Mouse (Mus musculus): ENCODE results near the gene Rab38. TPM values are rescaled to one million over a fixed set of nuclear protein-coding genes. Genes with fewer than 3 reads are reported as not detected.

Gene Rab38
- total and polyA plus RNA-seq, 3 experiments, result not detected

- Histone ChIP-seq H3K27me3 (replicated peaks) (no peaks in the 10 kb centered on the region), H3K79me2 (replicated peaks; ENCODE audit: control insufficient read depth, extremely low read depth, insufficient read depth, poor library complexity, severe bottlenecking) (no peaks in the 10 kb centered on the region), H3K9ac (ENCODE audit: insufficient read depth, low read depth) (no peak overlapping the region), H3K27ac (ENCODE audit: insufficient read depth, low read depth) (no peak overlapping the region), H3K9me3 (replicated peaks; ENCODE audit: low read length) (no peaks in the 10 kb centered on the region), H3K4me2 (ENCODE audit: insufficient read depth, low read depth, poor library complexity, severe bottlenecking) (no peak overlapping the region), H3K4me3 (replicated peaks in 1 of 3; ENCODE audit: low read depth in 2 of 3, low read length in 2 of 3, poor library complexity in 1 of 3) (no peak overlapping the region), H3K36me3 (replicated peaks in 1 of 2; ENCODE audit: control insufficient read depth in 1 of 2, insufficient read depth in 1 of 2, low read length in 1 of 2) (no peaks in the 10 kb centered on the region), H3K4me1 (ENCODE audit: control insufficient read depth in 1 of 2, insufficient read depth in 2 of 2) (no peaks in the 10 kb centered on the region)
- no peak for TF ChIP-seq KAT2A (IDR thresholded peaks at IDR 0.05; ENCODE audit: insufficient replicate concordance, low read length)
- TF ChIP-seq TBP (conservative IDR thresholded peaks at IDR 0.05; ENCODE audit: low read depth, low read length), result no peak
- no peak for TF ChIP-seq MXI1 (IDR thresholded peaks at IDR 0.05; ENCODE audit: low read depth, low read length)
- TF ChIP-seq TCF12 (IDR thresholded peaks at IDR 0.05; ENCODE audit: low read depth, low read length), result no peak
- no peak for TF ChIP-seq NRF1 (IDR thresholded peaks at IDR 0.05; ENCODE audit: low read depth, low read length)
- dilution Hi-C loops (cut with MboI; ENCODE audit: extremely low pct_ligation_motif_present, extremely low pct_unique_long_range_greater_than_20kb, low sequenced_read_pairs) (no loop called here), in situ Hi-C loops (cut with MboI; ENCODE audit: low pct_ligation_motif_present, low pct_unique_long_range_greater_than_20kb, low sequenced_read_pairs) (no loop called here)
- no peak for DNase-seq (ENCODE audit: extremely low read depth)
Measured at GRCm38 (mm10) chr7:88491020-88491419, 60.9 kb downstream of the Rab38 start.

- TF ChIP-seq MAFK (IDR thresholded peaks at IDR 0.05; ENCODE audit: insufficient replicate concordance, low read length), result no peak
- no peak for TF ChIP-seq E2F4 (IDR thresholded peaks at IDR 0.05; ENCODE audit: insufficient replicate concordance, low read depth, low read length)
- no peak for TF ChIP-seq ETS1 (conservative IDR thresholded peaks at IDR 0.05; ENCODE audit: low read depth, low read length)
- no peak for TF ChIP-seq POLR2AphosphoS2 (IDR thresholded peaks at IDR 0.05; ENCODE audit: low read depth, low read length)
- TF ChIP-seq ELF1 (IDR thresholded peaks at IDR 0.05; ENCODE audit: low read depth, low read length), result no peak
- TF ChIP-seq UBTF (IDR thresholded peaks at IDR 0.05; ENCODE audit: low read depth, low read length), result no peak
- TF ChIP-seq NELFE (IDR thresholded peaks at IDR 0.05; ENCODE audit: low read depth, low read length), result no peak
- no peak for TF ChIP-seq MAX (IDR thresholded peaks at IDR 0.05; ENCODE audit: low read length)
- TF ChIP-seq RCOR1 (conservative IDR thresholded peaks at IDR 0.05; ENCODE audit: low read depth, low read length), result no peak
- TF ChIP-seq SMC3 (IDR thresholded peaks at IDR 0.05; ENCODE audit: low read depth, low read length), result no peak
- no peak for TF ChIP-seq HCFC1 (IDR thresholded peaks at IDR 0.05; ENCODE audit: low read depth, low read length)
- TF ChIP-seq ZNF384 (IDR thresholded peaks at IDR 0.05; ENCODE audit: low read depth, low read length), result no peak
- no peak for TF ChIP-seq JUN (IDR thresholded peaks at IDR 0.05; ENCODE audit: insufficient read depth, low read depth, low read length)
- no peak for TF ChIP-seq ZC3H11A (IDR thresholded peaks at IDR 0.05; ENCODE audit: low read depth, low read length)
- TF ChIP-seq SIN3A (IDR thresholded peaks at IDR 0.05; ENCODE audit: low read length), result no peak
- TF ChIP-seq EP300 (IDR thresholded peaks at IDR 0.05; ENCODE audit: low read length), result no peak
- no peak for TF ChIP-seq MXI1 (IDR thresholded peaks at IDR 0.05; ENCODE audit: low read depth, low read length)
- no peak for TF ChIP-seq USF1 (IDR thresholded peaks at IDR 0.05; ENCODE audit: low read depth, low read length)
- no peak for TF ChIP-seq NRF1 (IDR thresholded peaks at IDR 0.05; ENCODE audit: low read depth, low read length)
- no peak for TF ChIP-seq PAX5 (IDR thresholded peaks at IDR 0.05; ENCODE audit: low read length)
- no peaks in the 10 kb centered on the region for H3K4me1 ChIP-seq (ENCODE audit: control insufficient read depth in 1 of 2, insufficient read depth in 2 of 2)
- no peak overlapping the region for H3K27ac ChIP-seq (ENCODE audit: insufficient read depth, low read depth)
- no peak overlapping the region for H3K4me2 ChIP-seq (ENCODE audit: insufficient read depth, low read depth, poor library complexity, severe bottlenecking)
- no peak overlapping the region for H3K4me3 ChIP-seq (replicated peaks in 1 of 3; ENCODE audit: low read depth in 2 of 3, low read length in 2 of 3, poor library complexity in 1 of 3)
- H3K9me3 ChIP-seq (replicated peaks; ENCODE audit: low read length), result no peaks in the 10 kb centered on the region
- H3K79me2 ChIP-seq (replicated peaks; ENCODE audit: control insufficient read depth, extremely low read depth, insufficient read depth, poor library complexity, severe bottlenecking), result no peaks in the 10 kb centered on the region
- no peaks in the 10 kb centered on the region for H3K27me3 ChIP-seq (replicated peaks)
- no peaks in the 10 kb centered on the region for H3K36me3 ChIP-seq (replicated peaks in 1 of 2; ENCODE audit: control insufficient read depth in 1 of 2, insufficient read depth in 1 of 2, low read length in 1 of 2)
- in situ Hi-C loops (cut with MboI; ENCODE audit: low pct_ligation_motif_present, low pct_unique_long_range_greater_than_20kb, low sequenced_read_pairs) (no loop called here), dilution Hi-C loops (cut with MboI; ENCODE audit: extremely low pct_ligation_motif_present, extremely low pct_unique_long_range_greater_than_20kb, low sequenced_read_pairs) (no loop called here)
- no peak for DNase-seq (ENCODE audit: extremely low read depth)
- H3K9ac ChIP-seq (ENCODE audit: insufficient read depth, low read depth), result no peak overlapping the region
Measured at GRCm38 (mm10) chr7:88502217-88502817, 72.2 kb downstream of the Rab38 start.
